Mouse (Mus musculus): ENCODE measurements around the gene Adck1. TPM values are rescaled to one million over a fixed set of nuclear protein-coding genes. Genes with fewer than 3 reads are reported as not detected.
"Not testable (repeated sequence)": the region's sequence is repeated elsewhere in the genome, so short reads cannot be mapped to it uniquely, and the experiment has no call there.

The Adck1 gene
- total RNA-seq, 2 experiments from 2014 or later: 5.1 to 9.0 TPM

DNA sequence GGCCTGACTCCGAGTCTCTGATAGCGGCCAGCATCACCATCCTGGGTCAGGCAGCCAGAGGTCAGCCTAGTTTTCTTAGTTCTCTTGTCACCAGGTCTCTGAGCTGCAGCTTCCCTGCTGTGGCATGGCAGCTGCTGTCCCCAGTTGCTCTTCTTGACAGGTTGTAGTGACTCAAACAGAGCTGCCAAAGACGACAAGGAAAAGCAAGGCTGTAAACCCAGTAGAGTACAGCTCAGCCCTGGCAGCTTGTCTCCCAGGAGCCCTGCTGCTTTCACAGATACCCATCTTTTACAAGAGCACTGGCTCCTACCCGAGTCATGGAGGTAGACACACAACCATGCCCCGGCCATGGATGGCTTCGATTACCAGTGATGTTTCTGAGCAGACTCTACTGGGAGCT, 108.3 kb downstream of the Adck1 start:
- ATAC-seq (ENCODE audit: poor library complexity, severe bottlenecking): no peak

DNA sequence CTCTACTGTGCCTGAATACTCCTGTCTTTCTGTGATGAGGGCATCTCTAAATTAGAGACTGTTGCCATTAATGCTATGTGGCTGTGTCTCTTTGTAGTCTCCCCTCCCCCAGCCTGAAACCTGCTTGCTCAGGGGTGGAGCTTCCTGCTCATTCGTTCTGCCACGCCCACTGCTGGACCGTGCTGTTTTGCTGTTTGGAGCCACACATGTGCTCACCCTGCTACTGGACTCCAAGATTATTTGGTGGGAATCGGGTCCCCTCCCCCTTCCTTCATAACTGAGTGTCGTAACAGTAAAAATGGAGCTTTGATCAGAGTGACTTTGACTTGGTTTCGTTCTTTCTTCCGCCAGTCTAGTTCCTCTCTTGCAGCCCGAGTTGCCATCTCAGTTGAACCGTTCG, 111.5 kb downstream of the Adck1 start:
- not testable (repeated sequence) for ATAC-seq (ENCODE audit: poor library complexity, severe bottlenecking)

DNA sequence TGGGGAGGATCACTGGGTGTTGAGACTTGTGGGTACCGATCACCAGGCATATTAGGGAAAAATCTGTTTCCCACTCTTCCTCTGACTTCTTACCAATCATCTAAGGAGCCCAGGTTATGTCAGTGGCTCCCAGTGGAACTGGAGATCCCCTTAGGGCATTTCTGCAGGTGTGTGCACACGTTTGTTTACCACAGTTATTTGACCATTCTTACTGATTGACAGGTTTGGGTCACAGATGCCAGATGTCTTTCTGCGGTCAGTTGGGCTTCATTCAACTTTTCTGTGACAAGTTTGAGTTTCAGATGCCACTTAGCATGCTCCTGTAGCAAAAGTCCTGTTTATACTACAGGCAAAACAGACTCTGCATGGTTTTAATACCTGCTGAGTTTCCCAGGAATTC, 112.5 kb downstream of the Adck1 start:
- no peak for ATAC-seq (ENCODE audit: poor library complexity, severe bottlenecking)

DNA sequence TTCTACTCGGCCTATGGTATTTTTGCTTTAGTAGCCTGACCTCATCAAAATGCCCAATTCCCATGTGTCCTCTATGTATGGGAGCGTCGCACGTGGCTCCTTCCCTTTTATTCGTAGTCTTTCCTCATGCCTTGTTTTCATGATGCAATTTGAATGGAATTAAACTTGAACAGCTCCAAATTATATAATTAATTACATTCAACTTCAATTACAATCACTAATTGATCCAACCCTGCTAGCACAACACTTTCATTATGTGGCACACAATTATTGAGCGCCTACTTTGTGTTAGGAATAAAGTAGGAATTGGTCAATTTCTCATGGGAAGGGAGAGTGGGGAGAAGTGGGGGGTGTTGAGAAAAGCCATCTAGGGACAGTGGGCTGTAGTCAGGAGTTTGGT, 113.4 kb downstream of the Adck1 start:
- ATAC-seq (ENCODE audit: poor library complexity, severe bottlenecking): no peak

DNA sequence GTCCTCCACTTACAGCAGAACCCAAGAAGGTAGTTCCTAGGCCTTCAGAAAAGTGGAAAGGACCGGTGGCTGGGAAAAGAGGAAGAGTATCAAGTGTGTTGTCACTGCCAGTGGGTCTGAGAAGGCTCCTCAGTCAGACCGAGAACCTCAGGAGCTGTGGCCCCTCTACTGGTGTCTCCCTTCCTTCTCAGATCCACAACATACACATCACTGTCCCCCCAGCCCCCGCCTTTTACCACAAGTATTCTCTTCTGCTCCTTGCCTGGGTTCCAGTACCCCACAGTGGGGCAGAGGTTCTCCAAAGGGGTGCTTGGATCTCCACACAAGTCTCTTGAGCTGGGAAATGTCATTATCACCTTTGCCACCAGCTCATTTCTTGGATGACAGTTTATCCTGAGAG, 115.5 kb downstream of the Adck1 start:
- no peak for ATAC-seq (ENCODE audit: poor library complexity, severe bottlenecking)

DNA sequence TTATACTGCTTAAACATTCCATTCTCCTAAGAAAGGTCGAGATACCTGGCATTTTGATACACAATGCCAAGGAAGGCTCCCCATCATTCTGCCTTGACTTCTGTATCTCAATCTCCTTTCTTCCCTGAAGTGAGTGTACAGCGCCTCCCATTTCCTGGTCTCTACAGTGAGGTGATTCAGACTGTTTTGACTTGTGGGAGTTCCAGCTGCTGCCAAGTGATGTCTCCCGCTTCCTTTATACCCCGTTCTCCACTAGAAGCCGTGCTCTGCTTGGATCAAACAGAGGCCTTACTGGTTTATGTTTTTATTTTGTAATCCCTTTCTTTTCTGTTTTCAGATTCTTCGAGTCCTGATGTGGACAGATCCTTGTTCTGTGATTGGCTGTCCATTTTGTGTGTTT, 116.3 kb downstream of the Adck1 start:
- ATAC-seq (ENCODE audit: poor library complexity, severe bottlenecking): no peak

DNA sequence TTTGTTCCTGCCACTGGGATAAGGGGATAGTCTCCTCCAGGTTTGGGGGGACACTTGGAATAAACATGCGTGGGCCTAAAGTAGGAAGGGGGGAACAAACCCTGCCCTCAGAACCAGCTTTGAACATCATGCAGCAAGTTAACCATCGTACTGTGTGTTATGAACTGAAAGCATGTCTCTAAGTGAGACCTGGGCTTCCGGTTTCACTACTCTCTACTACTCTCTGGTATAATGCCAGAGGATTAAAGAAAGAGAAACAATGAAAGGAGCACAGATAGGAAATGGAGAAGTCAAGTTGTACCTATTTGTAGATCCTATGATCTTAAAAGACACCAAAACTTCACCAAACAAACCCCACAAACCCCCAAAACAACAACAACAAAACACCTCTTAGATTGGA, 121.3 kb downstream of the Adck1 start:
- no peak for ATAC-seq (ENCODE audit: poor library complexity, severe bottlenecking)

DNA sequence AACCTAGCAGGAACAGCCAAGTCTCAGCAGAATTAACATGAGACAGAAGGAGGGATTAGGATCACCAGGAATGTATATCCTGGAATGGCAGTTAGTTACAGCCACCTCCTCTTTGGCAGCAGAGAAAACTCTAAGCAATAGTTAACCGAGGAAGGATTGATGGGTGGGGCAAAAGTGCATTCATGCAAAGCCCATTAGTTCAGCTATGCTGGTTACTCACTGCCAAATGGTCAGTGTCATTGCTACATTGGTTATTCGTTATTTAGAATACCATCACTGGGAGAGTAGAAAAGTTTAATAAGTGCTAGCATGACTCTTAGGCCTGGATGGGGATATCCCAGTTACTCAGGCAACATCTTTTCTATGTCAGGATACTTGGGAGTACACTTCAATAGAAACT, 130.5 kb downstream of the Adck1 start:
- no peak for ATAC-seq (ENCODE audit: poor library complexity, severe bottlenecking)

Other genes with a start within 250 kb of the Adck1 start
- gene Gm10436, start 178.4 kb upstream of the Adck1 start, total RNA-seq (2015): not detected in 2 replicates
- gene Gm10436, start 178.4 kb upstream of the Adck1 start, total RNA-seq (2017): not detected in 2 replicates
- not detected in 2 replicates for gene Gm8332, start 110.5 kb upstream of the Adck1 start, total RNA-seq (2015)
- gene Gm8332, start 110.5 kb upstream of the Adck1 start, total RNA-seq (2017): not detected in 2 replicates
- not detected in 2 replicates for gene Gm5662, start 86.1 kb upstream of the Adck1 start, total RNA-seq (2015)
- gene Gm5662, start 86.1 kb upstream of the Adck1 start, total RNA-seq (2017): not detected in 2 replicates
- gene Gm5039, start 36.5 kb upstream of the Adck1 start, total RNA-seq (2015): not detected in 2 replicates
- gene Gm5039, start 36.5 kb upstream of the Adck1 start, total RNA-seq (2017): not detected in 2 replicates

Measured in megakaryocyte, adult 5-6 weeks (primary cell).